Mouse (Mus musculus): ENCODE measurements at regions not wholly inside any gene's neighbourhood (a gene's known extent, or its start where the extent isn't known, plus 50 kb on each side); places are given as distances from the start of the nearest gene placed in this dataset.

DNA sequence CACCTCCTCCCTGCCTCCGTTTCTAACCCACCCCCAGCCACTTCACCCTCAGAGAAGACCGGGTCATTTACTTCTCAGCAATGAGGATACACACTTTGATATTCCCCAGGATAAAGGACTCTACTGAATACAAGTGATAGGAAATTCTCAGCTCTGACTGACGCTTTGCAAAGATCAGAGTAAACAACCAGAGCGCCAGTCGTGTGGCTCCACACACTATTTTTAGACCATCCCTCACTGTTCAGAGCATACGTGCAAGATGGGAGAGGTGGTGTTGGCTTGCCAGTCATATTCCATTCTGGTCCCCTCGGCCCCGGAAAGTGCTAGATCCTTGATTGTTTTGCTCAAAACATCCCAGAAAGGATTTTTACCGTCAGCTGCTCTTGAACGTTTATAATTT lies 266.8 kb upstream of the Zfp637 start:
- in situ Hi-C loops (cut with MboI; ENCODE audit: low pct_unique_long_range_greater_than_20kb in 1 of 2, low sequenced_read_pairs in 2 of 2, unreplicated experiment in 1 of 2) = no loop called here

DNA sequence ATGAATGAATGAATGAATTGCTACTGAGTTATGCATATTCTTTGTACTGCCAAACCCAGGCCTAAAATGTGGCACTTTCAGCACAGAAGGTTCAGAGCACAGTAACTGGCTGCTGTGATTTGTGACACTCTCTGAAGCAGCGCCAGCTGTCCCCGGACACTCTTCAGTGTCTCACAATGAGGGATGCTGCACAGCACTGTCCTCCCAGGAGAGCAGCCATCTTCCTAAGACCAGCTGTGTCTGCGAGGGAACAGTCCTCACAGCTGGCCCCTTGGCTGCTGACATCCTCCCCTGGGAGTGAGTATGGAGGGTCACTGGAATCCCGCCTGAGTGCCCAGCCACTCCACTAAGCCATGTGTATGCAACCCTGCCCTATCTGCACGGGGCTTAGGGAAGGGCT lies 265.9 kb upstream of the Zfp637 start:
- in situ Hi-C loops (cut with MboI; ENCODE audit: low pct_unique_long_range_greater_than_20kb in 1 of 2, low sequenced_read_pairs in 2 of 2, unreplicated experiment in 1 of 2) = no loop called here

DNA sequence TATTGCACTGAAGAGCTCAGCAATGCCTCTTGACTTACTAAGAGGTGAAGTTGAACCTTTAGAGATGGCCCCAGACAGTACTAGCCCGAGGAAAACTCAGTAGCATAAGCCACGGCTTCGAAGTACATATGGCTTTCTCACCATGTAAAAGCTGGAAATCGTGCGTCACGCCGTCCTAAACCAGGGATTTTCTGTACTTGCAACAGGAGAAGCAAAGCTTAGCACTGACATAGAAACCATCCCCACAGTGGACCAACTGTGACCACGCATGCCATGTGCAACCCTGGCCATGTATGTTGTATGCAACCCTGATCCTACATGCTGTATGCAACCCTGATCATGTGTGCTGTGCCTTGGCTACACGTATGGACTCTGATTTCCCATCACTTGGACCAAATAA lies 265.0 kb upstream of the Zfp637 start:
- in situ Hi-C loops (cut with MboI; ENCODE audit: low pct_unique_long_range_greater_than_20kb in 1 of 2, low sequenced_read_pairs in 2 of 2, unreplicated experiment in 1 of 2) = no loop called here

DNA sequence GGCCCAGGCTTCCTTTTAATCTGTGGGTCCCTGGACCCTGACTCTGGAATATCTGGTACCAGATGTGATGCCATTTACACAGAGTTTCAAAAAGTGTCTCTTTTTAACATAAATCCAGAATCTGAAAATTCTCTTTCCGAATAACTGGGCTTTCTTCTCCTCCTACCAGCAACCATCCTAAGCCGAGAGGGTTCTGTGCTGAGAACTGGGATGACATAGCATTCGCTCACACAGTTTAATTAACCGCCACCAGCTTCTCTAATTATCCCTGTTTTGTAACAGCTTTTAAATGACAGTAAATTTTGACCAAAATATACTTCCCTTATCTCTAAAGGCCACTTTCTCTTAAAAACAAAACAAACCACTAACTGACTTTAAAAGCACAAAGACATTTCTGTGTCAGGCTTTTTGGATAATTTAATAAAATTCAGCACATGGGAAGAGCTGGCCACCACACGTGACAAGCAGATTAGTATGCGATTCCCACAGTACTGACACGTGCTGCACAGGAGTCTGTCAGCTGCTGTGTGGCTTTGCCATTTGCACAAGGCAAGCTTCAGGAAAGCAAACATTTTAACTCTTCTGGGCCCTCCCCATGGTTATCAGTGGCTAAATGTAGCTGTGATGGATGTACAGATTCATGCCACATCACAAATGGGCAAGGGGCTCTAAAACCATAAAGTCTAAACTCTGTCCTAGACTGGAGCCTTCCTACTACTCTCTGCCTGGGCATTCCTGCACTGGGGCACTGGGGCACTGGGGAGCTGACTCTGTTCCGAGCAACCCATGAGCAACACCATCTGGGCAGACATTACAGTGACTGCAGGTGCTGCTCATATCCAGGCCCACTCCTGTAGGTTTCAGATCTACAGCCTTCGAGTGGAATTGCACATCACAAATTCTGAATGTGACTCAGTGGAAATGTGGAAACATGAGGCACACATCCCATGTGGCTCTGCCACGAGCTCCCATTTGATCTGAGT lies 263.1 kb upstream of the Zfp637 start:
- in situ Hi-C loops (cut with MboI; ENCODE audit: low pct_unique_long_range_greater_than_20kb in 1 of 2, low sequenced_read_pairs in 2 of 2, unreplicated experiment in 1 of 2) = no loop called here

DNA sequence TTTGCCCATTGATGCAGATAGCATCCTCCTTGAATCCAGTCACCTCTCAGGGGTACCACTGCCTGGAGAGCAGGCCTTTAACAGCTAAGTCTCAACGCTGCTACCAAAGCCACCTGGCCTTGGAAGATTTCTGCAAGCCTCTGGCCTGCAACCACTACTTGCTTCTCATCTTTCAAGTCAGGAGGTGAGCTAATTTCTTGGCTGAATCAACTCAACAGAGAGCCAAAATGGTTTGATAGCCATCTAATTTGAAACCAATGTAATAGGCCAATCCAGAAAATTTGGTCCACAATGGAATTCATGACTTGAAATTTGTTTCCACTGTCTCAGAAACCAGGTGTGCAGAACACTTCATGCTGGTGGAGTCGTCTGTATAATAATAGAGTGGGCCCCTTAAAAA lies 260.0 kb upstream of the Zfp637 start:
- in situ Hi-C loops (cut with MboI; ENCODE audit: low pct_unique_long_range_greater_than_20kb in 1 of 2, low sequenced_read_pairs in 2 of 2, unreplicated experiment in 1 of 2) = no loop called here

DNA sequence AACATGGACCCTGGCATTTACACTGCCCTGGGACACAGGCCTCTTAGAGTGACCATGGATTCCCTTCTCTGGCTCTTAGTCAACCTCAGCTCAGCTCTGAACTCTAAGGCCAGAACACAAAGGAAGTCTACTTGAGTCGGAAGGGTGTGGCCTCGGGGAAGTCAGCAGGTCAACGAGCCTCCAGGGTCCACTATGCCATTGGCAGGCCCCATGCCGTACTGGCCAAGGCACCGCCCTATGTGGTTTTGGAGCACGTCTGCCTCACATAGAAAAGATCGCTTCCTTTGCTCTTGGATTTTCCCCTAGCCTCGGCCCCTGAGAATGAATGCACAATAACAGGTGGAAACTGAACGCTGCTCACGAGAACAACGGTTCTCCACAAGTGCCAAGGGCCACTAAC lies 257.9 kb upstream of the Zfp637 start:
- in situ Hi-C loops (cut with MboI; ENCODE audit: low pct_unique_long_range_greater_than_20kb in 1 of 2, low sequenced_read_pairs in 2 of 2, unreplicated experiment in 1 of 2) = no loop called here

DNA sequence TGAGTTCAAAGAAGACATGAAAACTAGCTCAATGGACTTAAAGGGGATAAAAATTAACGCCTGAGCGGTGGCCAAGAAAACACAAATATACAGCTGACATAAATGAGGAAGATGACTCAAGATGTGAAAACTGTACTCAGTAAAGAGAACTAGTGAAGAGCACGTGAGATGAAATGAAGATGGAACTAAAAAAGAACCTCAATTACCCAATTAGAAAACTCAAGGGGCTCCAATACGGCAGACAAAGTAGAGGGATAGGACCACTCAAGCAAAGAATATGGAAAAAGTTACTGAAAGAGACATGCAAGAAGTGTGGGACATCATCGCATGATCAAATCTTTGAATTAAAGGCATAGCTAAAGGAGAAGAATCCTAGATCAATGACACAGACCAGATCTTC lies 256.4 kb upstream of the Zfp637 start:
- in situ Hi-C loops (cut with MboI; ENCODE audit: low pct_unique_long_range_greater_than_20kb in 1 of 2, low sequenced_read_pairs in 2 of 2, unreplicated experiment in 1 of 2) = no loop called here

DNA sequence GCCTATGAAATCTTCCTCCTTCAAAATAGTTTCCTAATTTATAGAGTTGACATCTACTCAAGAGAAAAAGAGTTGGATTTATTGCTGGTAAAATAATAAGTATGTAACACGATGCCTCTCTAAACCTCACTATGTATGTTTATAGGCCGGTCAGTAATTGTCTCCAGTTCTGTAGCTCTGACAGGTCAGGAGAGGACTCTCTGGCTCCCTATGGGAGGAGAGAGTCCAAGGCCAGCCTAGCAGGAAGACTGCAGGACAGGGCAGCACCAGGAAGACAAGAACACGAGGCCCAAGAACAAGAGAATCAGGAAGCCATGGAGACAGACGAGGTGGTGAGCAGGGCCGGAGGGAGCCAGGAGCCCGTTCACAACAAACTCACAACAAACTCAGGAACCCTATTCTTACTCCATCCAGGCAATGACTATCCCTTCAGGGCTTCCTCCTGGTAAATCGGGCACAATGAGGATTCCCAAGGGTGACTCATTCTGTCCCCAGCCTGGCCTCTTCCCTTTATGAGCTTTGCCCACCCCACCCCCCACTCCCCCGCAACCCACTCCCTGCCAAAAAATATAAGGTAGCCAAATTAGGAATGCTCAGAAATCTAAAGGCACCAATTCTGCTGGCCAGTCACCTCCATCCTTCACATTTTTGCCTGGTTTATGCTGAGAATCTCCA lies 244.7 kb upstream of the Zfp637 start:
- in situ Hi-C loops (cut with MboI; ENCODE audit: low pct_unique_long_range_greater_than_20kb in 1 of 2, low sequenced_read_pairs in 2 of 2, unreplicated experiment in 1 of 2) = no loop called here

DNA sequence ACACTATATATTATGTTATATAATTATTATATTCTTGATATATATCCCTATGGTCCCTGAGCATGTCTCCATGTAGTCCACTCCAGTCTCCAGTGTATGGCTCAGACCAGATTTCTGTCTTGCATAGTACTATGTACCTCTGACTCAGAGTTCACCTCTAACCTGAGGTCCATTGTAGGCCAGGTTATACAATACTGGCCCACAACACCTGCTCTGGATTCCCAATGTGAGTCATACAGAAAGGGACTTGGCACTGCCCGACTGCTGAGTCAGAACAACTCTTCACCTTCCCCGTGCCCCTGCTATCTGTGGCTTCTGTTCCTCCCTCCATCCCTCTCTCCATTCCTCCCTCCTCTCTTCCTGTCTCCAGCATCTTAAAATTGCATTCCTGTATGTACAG lies 236.1 kb upstream of the Zfp637 start:
- in situ Hi-C loops (cut with MboI; ENCODE audit: low pct_unique_long_range_greater_than_20kb in 1 of 2, low sequenced_read_pairs in 2 of 2, unreplicated experiment in 1 of 2) = no loop called here

DNA sequence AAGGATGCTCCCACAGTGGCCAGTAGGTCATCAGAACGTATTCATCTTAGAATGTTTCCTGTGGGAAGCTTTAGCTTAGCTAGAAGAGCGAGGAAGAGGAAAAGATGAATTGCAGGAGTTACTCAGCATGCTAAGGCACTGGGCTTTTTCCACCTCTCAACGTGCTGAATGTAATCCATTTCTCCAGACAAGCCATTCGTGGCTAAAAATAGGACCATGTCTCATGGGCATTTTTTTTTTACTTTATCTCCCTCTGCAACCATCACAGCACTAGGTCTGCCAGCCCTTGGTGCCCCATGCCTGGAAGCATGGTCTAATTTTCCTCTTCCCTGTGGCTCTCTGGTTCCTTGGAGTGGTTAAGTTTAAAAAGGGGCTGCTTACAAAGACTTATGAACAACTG lies 235.3 kb upstream of the Zfp637 start:
- in situ Hi-C loops (cut with MboI; ENCODE audit: low pct_unique_long_range_greater_than_20kb in 1 of 2, low sequenced_read_pairs in 2 of 2, unreplicated experiment in 1 of 2) = no loop called here

DNA sequence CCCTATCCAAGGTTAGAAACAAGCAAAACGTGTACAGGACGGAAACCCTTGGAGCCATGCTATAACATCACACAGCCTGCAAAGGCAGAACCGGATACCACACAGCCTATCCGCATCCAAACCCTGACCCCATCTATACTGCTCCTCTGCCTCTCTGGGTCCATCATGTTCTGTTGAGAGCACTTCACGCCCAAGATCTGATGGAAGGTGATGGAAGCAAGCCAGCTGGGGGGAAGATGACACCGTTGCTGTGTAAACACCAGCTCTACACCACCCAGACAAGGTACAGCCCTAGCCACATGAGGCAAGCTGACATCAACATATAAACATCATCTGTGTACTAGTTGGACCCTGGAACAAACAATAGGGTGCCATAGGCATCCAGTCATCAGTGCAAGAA lies 234.8 kb upstream of the Zfp637 start:
- in situ Hi-C loops (cut with MboI; ENCODE audit: low pct_unique_long_range_greater_than_20kb in 1 of 2, low sequenced_read_pairs in 2 of 2, unreplicated experiment in 1 of 2) = no loop called here

DNA sequence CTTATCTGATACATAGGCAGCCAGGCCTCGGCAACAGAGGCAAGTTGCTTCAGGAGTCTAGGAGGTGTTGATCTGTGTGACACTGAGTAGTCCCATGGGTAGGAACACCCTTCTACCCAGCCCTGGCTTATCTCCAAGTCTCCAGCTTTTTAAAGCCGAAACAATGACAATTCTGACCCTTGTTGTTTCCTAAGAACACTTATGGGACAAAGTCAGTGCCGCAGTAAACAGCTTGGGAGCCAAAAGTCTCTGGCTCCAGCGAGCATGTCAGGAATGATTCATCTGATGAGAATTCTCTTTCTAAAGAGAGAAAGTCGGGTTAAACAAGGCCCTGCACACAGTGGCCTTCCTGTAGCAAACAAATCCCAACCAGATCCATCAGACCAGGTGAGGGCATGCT lies 234.0 kb upstream of the Zfp637 start:
- in situ Hi-C loops (cut with MboI; ENCODE audit: low pct_unique_long_range_greater_than_20kb in 1 of 2, low sequenced_read_pairs in 2 of 2, unreplicated experiment in 1 of 2) = no loop called here

DNA sequence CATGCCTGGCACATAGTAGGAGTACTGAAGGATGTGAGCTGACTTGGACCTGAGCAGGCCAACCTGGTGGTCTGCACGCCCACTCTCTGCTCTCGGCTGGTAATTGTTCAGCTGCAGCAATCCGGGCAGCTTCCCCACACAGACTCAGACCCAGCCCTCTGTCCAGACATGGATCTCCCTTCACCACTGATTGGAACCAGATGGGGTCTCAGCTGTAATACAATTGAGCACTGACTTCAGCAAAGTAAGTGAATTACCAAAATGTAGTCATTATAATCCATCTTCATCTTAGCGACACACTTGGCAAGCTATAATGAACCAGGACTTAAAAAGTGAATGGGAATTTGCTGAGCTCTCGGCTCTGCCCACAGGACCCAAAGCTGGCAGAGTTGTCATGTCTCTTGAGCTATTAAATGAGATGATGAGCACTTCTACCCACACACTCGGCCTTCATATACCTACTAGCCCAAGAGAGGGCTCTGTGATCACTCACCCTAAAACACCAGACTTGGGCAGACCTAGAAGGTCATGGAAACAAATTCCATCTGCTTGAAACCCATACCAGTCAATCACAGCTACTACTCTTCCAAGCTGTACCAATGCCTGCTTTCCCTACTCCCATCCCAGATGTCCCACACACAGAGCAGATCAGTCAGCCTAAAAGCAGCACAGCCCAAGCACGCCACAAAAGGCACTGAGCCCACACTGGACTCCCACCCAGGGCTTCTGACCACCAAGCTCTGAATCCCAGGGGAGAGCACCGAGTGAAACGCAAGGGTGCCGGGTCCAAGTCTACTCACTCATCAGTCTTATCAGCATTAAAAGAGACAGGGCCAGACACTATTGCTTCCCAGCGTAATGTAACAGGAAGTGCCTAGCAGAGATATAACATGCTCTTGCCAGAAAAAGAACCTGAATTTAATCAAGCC lies 231.2 kb upstream of the Zfp637 start:
- in situ Hi-C loops (cut with MboI; ENCODE audit: low pct_unique_long_range_greater_than_20kb in 1 of 2, low sequenced_read_pairs in 2 of 2, unreplicated experiment in 1 of 2) = no loop called here

DNA sequence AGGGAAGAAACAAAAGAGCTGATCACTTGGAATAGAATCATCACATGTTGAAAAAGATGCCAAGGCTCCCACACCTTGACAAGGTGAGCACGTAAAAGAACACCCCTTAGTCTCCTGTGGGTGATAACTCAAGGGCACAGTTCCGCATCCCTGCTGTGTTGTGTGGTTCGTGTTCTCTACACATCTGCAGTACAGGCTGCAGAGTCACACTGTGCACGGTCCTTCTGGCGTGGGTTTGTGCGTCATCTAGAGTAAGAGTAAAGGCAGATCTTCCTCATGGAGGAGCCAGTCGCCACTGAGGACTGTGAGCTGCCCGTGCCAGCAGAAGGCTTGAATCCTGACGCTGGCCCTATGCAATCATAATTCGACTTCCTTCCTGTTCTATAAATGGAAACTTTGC lies 229.7 kb upstream of the Zfp637 start:
- in situ Hi-C loops (cut with MboI; ENCODE audit: low pct_unique_long_range_greater_than_20kb in 1 of 2, low sequenced_read_pairs in 2 of 2, unreplicated experiment in 1 of 2) = no loop called here

DNA sequence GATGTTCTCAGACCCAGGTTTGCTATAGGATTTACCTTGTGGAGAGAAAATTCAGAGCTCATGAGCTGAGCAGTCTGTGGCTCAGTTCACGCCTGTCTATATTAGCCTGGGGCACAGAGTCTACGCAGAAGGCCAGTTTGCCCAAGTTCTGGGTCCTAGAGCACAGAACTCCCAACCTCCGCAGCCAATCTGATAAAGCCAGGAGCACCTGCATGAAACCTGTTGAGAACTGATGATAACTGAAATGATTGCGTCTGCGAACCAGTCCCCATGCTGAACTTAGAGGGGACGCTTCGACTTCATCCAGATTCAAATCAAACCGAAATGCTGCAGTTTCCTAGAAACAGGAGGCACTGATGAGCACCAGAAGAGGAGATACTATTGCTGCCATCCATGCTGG lies 229.0 kb upstream of the Zfp637 start:
- in situ Hi-C loops (cut with MboI; ENCODE audit: low pct_unique_long_range_greater_than_20kb in 1 of 2, low sequenced_read_pairs in 2 of 2, unreplicated experiment in 1 of 2) = no loop called here

DNA sequence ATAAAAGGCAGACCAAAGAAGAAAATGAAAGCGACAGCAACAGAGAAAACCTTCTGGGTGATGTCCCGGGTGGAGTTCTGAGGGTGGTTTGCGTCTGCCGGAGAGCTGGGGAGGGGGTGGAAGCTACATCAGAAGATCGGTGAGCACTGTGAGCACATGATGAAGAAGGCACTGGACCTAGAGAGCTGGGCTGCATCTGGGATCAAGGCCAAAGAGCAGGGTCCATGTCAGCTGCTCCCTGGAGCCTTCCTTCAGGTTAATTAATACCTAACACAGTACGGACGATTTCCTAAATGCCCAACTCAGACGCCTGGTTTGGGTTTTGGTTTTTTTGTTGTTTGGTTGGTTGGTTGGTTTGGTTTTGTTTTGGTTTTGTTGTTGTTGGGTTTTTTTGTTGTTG lies 228.6 kb upstream of the Zfp637 start:
- in situ Hi-C loops (cut with MboI; ENCODE audit: low pct_unique_long_range_greater_than_20kb in 1 of 2, low sequenced_read_pairs in 2 of 2, unreplicated experiment in 1 of 2) = no loop called here

DNA sequence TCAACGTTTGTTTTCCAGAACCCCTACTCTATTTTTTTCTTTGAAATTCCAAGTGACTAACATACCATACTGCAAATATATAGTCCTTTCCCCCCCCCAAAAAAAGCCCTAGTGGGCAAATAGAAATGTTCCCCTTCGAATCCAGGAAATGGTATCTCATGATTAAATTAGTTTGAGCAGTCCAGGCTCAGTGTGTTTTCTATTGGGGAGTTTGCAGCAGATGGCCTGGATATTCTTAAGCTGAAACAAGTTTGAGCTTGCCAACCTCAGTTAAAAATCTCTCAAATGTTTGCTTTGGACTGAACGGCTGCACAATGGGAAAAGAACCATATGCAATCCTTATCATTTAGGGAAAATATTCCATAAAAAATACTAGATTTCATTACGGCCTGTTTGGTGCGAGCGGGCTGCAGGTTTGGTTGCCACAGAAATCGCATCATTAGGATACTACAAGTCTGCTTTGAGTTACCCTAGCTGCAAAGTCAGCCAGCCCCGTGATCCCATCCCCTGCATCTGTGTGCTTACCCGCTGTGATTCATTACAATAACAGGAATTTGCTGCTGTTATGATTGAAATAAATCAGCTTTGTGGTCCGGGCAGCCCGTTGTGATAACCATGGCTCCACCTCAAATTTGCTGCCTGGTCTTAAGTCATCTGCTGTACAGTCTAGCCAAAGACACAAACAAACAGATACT lies 227.2 kb upstream of the Zfp637 start:
- in situ Hi-C loops (cut with MboI; ENCODE audit: low pct_unique_long_range_greater_than_20kb in 1 of 2, low sequenced_read_pairs in 2 of 2, unreplicated experiment in 1 of 2) = no loop called here

DNA sequence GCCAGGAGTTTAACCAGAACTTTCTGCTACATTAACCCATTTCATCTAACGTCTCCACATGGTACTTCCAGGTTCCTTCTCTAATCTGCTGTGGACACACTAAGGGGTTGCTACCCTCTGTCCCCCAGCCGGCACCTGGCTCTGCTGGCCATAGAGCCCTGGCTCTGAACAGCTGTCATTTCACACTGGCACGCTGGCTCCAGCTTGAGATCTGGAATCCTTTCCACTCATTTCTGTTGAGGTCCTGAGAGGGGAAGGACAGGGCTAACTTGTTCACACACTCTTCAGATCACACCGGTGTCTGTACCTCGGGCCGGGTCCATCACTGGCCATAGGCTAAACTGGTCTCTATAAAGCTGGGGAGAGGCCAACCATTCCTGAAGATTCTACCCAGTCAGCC lies 226.6 kb upstream of the Zfp637 start:
- in situ Hi-C loops (cut with MboI; ENCODE audit: low pct_unique_long_range_greater_than_20kb in 1 of 2, low sequenced_read_pairs in 2 of 2, unreplicated experiment in 1 of 2) = no loop called here
